Mouse (Mus musculus) small intestine, adult 2 months (tissue): ENCODE results near the gene Pomgnt2.

ENCODE experiments used
- CTCF ChIP-seq: fragments of 200-500 bp; IDR thresholded peaks from 2 replicates; pipeline ENCODE4 v1.5.1; 2012; ENCODE audit warnings: low read depth, mild to moderate bottlenecking, control low read depth, inconsistent platforms, low read length, moderate library complexity, mixed read lengths; ENCODE audit not compliant: insufficient replicate concordance, insufficient read length; ENCODE audit errors: extremely low read depth
- POLR2A ChIP-seq: fragments of 200-500 bp; IDR thresholded peaks from 2 replicates; pipeline ENCODE4 v1.6.1; 2012; ENCODE audit warnings: low read depth, mild to moderate bottlenecking, control low read depth, inconsistent platforms, low read length, moderate library complexity

- no peak for TF ChIP-seq CTCF
- TF ChIP-seq POLR2A = no peak
Observed at GRCm38 (mm10) chr9:121993047-121993446, 3.9 kb downstream of the Pomgnt2 start.
